Mouse (Mus musculus) stomach, embryonic 16.5 days (tissue): ENCODE measurements around the gene Mmrn2. TPM values are rescaled to one million over a fixed set of nuclear protein-coding genes. Genes with fewer than 3 reads are reported as not detected.

ENCODE experiments used
- ATAC-seq: fragments of 200-750 bp; cut with Nextera tagmentation; 2 replicates; pipeline ENCODE4 v1.8.0; 2017; ENCODE audit warnings: moderate number of reproducible peaks, moderate TSS enrichment; ENCODE audit not compliant: insufficient read depth, low FRiP score
- H3K27ac ChIP-seq: fragments of 300-500 bp; sonication (generic); 2 replicates; pipeline ENCODE4 v1.5.1; 2014; ENCODE audit warnings: low read length
- H3K27me3 ChIP-seq: fragments of 300-500 bp; sonication (generic); 2 replicates; pipeline ENCODE4 v1.6.1; 2014; ENCODE audit warnings: low read length, control low read depth, mixed read lengths; ENCODE audit not compliant: control insufficient read depth, insufficient read depth
- H3K36me3 ChIP-seq: fragments of 300-500 bp; sonication (generic); 2 replicates; pipeline ENCODE4 v1.6.1; 2014; ENCODE audit warnings: low read length; ENCODE audit not compliant: control insufficient read depth, insufficient read depth
- H3K4me1 ChIP-seq: fragments of 300-500 bp; sonication (generic); 2 replicates; pipeline ENCODE4 v1.6.1; 2014; ENCODE audit warnings: low read length, control low read depth, mixed read lengths; ENCODE audit not compliant: control insufficient read depth, insufficient read depth
- H3K4me2 ChIP-seq: fragments of 300-500 bp; sonication (generic); 2 replicates; pipeline ENCODE4 v1.6.1; 2014; ENCODE audit warnings: low read depth, low read length, mixed read lengths
- H3K4me3 ChIP-seq: fragments of 300-500 bp; sonication (generic); replicated peaks from 2 replicates; pipeline ENCODE4 v1.5.1; 2014; ENCODE audit warnings: mild to moderate bottlenecking, low read length
- H3K9ac ChIP-seq: fragments of 300-500 bp; sonication (generic); 2 replicates; pipeline ENCODE4 v1.6.1; 2014; ENCODE audit warnings: low read length
- H3K9me3 ChIP-seq: fragments of 300-500 bp; sonication (generic); replicated peaks from 2 replicates; pipeline ENCODE4 v1.6.1; 2016; ENCODE audit warnings: low read length, control low read depth; ENCODE audit not compliant: control insufficient read depth
- WGBS: fragments of 180-500 bp; shearing (Covaris S2); extraction: QIAGEN DNeasy Blood & Tissue Kit; methylation state at CpG from one replicate; pipeline ENCODE4 v1.1.7; 2014; 5-methylcytosine and 5-hydroxymethylcytosine counted together
- polyA plus RNA-seq: library from polyadenylated mRNA; unstranded; fragments of >200 nt; fragmentation: Nextera tagmentation; extraction: Ambion mirVana; gene quantifications from 2 replicates; pipeline ENCODE4 v1.2.1, GENCODE M21; 2015

Gene Mmrn2
- 8.5 and 9.1 TPM in 2 replicates for polyA plus RNA-seq

DNA sequence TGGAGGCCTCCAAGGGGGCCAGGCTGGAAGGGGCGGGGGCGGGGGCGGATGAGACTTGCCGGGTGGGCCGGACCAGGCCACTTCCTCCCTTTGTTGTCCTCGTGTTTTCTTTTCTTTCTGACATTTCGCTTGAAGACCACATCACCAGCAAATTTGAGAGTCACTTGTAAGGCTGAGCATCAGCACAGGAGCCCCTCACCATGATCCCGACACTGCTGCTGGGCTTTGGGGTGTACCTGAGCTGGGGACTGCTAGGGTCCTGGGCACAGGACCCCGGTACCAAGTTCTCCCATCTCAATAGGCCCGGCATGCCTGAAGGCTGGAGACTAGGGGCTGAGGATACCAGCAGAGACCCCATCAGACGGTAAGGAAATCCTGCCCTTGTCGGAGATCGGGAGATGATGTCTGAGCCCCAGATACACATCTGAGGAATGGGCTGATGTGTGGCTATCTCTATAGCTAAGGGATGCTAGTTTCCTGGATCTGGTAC lies at the start of gene Mmrn2:
TSS of gene Mmrn2 (plus strand) at position 51 of the 490 bp plus-strand sequence.
- peak within 1 kb of the TSS; percentile 39; the same call in 1 of the 2 replicates for H3K9ac ChIP-seq
- 76% methylated on average over 13 of the region's 13 CpGs for WGBS
- peaks cover 21% of the 10 kb centered on the region for H3K4me1 ChIP-seq
- H3K9me3 ChIP-seq, result no peaks in the 10 kb centered on the region
- ATAC-seq, result no peak
- peak within 1 kb of the TSS; percentile 25 for H3K4me3 ChIP-seq
- no peaks in the 10 kb centered on the region for H3K27me3 ChIP-seq
- H3K4me2 ChIP-seq, result peak within 1 kb of the TSS; percentile 17
- no peaks in the 10 kb centered on the region for H3K36me3 ChIP-seq
- no peak within 1 kb of the TSS for H3K27ac ChIP-seq

DNA sequence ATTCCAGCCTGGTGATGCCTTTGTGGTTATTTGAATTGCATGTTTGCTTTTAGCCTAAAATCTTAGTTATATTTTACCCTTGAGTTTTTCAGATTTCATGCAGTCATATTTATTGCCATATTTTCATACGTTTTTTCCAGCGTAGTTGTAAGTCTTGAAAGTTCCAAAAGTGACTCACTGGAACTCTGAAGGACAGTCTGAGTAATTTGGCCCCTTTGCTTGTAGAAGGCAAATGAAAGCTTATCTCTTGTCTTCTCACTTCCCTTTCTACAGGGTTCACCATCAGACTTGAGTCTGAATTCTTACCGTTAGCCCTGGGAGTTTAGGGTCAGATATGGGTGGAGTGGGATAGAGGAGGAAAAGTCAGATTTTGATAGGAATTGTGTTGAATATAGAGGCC lies 48.7 kb upstream of the Mmrn2 start:
- 81% methylated on average over 3 of the region's 3 CpGs for WGBS
- Histone ChIP-seq H3K27ac (no peak overlapping the region), H3K9me3 (no peaks in the 10 kb centered on the region), H3K36me3 (peaks cover 31% of the 10 kb centered on the region), H3K4me1 (no peaks in the 10 kb centered on the region), H3K4me3 (no peak overlapping the region), H3K9ac (no peak overlapping the region), H3K4me2 (no peak overlapping the region), H3K27me3 (no peaks in the 10 kb centered on the region)
- no peak for ATAC-seq

DNA sequence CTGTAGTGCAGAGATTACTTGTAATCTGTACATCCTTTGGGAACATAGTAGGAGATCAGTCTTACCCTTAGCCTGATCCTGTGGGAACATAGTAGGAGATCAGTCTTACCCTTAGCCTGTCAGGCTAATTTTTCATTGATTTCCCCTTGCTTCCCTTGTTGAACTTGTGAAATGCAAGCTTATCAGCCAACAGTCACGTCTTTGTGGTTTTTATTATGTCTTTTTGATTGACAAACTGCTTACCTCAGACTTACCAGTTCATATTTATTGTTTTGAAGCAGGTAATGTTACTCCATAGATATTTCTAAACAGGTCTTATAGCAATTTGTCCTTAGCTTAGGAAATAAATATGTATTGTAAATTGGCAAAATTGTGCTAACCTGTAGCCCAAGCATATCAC lies 47.6 kb upstream of the Mmrn2 start:
- H3K9ac ChIP-seq, result no peak overlapping the region
- H3K4me2 ChIP-seq, result no peak overlapping the region
- H3K27ac ChIP-seq, result no peak overlapping the region
- peaks cover 31% of the 10 kb centered on the region for H3K36me3 ChIP-seq
- H3K9me3 ChIP-seq, result no peaks in the 10 kb centered on the region
- no peak overlapping the region for H3K4me3 ChIP-seq
- no peaks in the 10 kb centered on the region for H3K27me3 ChIP-seq
- no peaks in the 10 kb centered on the region for H3K4me1 ChIP-seq
- WGBS, result 60% methylated on average over 1 of the region's 1 CpGs
- no peak for ATAC-seq

- WGBS, result 93% methylated on average over 9 of the region's 9 CpGs
Measured at GRCm38 (mm10) chr14:34330657-34331158, 44.6 kb upstream of the Mmrn2 start.

GRCm38 (mm10) chr14:34331886-34332285 lies 43.4 kb upstream of the Mmrn2 start:
- H3K4me3 ChIP-seq, result no peak overlapping the region
- no peaks in the 10 kb centered on the region for H3K9me3 ChIP-seq
- H3K27ac ChIP-seq, result no peak overlapping the region
- H3K9ac ChIP-seq, result no peak overlapping the region
- H3K4me2 ChIP-seq, result no peak overlapping the region
- 82% methylated on average over 3 of the region's 3 CpGs for WGBS
- H3K27me3 ChIP-seq, result no peaks in the 10 kb centered on the region
- ATAC-seq, result no peak
- peaks cover 32% of the 10 kb centered on the region for H3K36me3 ChIP-seq
- no peaks in the 10 kb centered on the region for H3K4me1 ChIP-seq

More at GRCm38 (mm10) chr14:34330657-34331158, 44.6 kb upstream of the Mmrn2 start:
- ATAC-seq, result no peak
- Histone ChIP-seq H3K4me3 (no peak overlapping the region), H3K27me3 (no peaks in the 10 kb centered on the region), H3K36me3 (peaks cover 29% of the 10 kb centered on the region), H3K27ac (no peak overlapping the region), H3K9me3 (no peaks in the 10 kb centered on the region), H3K9ac (no peak overlapping the region), H3K4me1 (no peaks in the 10 kb centered on the region), H3K4me2 (no peak overlapping the region)

- no peak for ATAC-seq
- Histone ChIP-seq H3K9ac (no peak overlapping the region), H3K9me3 (no peaks in the 10 kb centered on the region), H3K36me3 (peaks cover 33% of the 10 kb centered on the region), H3K4me1 (no peaks in the 10 kb centered on the region), H3K4me2 (no peak overlapping the region), H3K4me3 (no peak overlapping the region), H3K27me3 (no peaks in the 10 kb centered on the region), H3K27ac (no peak overlapping the region)
- 92% methylated on average over 5 of the region's 5 CpGs for WGBS
Measured at GRCm38 (mm10) chr14:34332476-34332875, 42.8 kb upstream of the Mmrn2 start.

- Histone ChIP-seq H3K27me3 (no peaks in the 10 kb centered on the region), H3K27ac (no peak overlapping the region), H3K4me2 (no peak overlapping the region), H3K9ac (no peak overlapping the region), H3K36me3 (peaks cover 37% of the 10 kb centered on the region), H3K9me3 (no peaks in the 10 kb centered on the region), H3K4me3 (no peak overlapping the region), H3K4me1 (no peaks in the 10 kb centered on the region)
- ATAC-seq, result no peak
- 51% methylated on average over 1 of the region's 1 CpGs for WGBS
Measured at GRCm38 (mm10) chr14:34339446-34339845, 35.8 kb upstream of the Mmrn2 start.

- Histone ChIP-seq H3K36me3 (peaks cover 23% of the 10 kb centered on the region; the same call in 1 of the 2 replicates), H3K4me1 (no peaks in the 10 kb centered on the region), H3K4me2 (no peak overlapping the region), H3K4me3 (no peak overlapping the region), H3K9ac (no peak overlapping the region), H3K27ac (no peak overlapping the region), H3K9me3 (no peaks in the 10 kb centered on the region), H3K27me3 (no peaks in the 10 kb centered on the region)
- whole genome bisulfite sequencing, result 77% methylated on average over 4 of the region's 4 CpGs
- ATAC-seq, result no peak
Measured at GRCm38 (mm10) chr14:34341993-34342392, 33.3 kb upstream of the Mmrn2 start.

DNA sequence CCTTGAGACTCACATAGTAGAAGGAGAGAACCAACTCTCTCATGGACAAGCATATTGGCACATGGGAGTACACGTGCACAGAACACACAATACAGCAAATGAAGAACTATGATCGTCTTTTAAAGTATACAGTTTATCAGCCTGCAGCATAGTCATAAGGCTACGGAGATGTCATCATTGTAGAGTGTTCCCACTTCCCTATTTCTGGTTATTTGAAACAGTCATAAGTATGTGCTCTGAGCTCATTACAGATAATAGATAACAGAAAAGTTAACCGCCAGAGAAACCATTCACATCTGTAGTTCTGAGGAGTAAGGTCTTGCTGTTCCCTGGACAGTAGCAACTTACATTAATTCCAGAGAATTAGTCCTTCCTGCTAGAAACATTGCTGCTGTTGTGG lies 32.2 kb upstream of the Mmrn2 start:
- H3K27ac ChIP-seq, result no peak overlapping the region
- H3K4me3 ChIP-seq, result no peak overlapping the region
- H3K4me1 ChIP-seq, result no peaks in the 10 kb centered on the region
- ATAC-seq, result no peak
- no peak overlapping the region for H3K9ac ChIP-seq
- H3K9me3 ChIP-seq, result no peaks in the 10 kb centered on the region
- peaks cover 20% of the 10 kb centered on the region; the same call in 1 of the 2 replicates for H3K36me3 ChIP-seq
- WGBS, result 87% methylated on average over 4 of the region's 4 CpGs
- no peak overlapping the region for H3K4me2 ChIP-seq
- H3K27me3 ChIP-seq, result no peaks in the 10 kb centered on the region
